Mouse (Mus musculus) liver, embryonic 14.5 days (tissue): ENCODE results near the gene Slc25a48. TPM values are rescaled to one million over a fixed set of nuclear protein-coding genes. Genes with fewer than 3 reads are reported as not detected.
A peak's percentile ranks its signal among the peaks of the same experiment; 100 is the strongest.

Experiments used
- ATAC-seq: fragments of 200-750 bp; cut with Nextera tagmentation; 2 replicates; pipeline ENCODE4 v1.8.0; 2017; ENCODE audit warnings: moderate number of reproducible peaks, mild to moderate bottlenecking, moderate library complexity; ENCODE audit not compliant: insufficient read depth
- DNase-seq, 3 experiments: peaks; one replicate each; pipeline ENCODE4 v3.0.0-alpha.2; 2012 to 2013; ENCODE audit warnings: low read depth in 3 of 3, low spot score in 3 of 3
- H3K27ac ChIP-seq: fragments of 300-500 bp; sonication (generic); 2 replicates; pipeline ENCODE4 v1.5.1; 2014; ENCODE audit warnings: moderate library complexity, mild to moderate bottlenecking, control low read depth, inconsistent platforms
- H3K27me3 ChIP-seq: fragments of 300-500 bp; sonication (generic); 2 replicates; pipeline ENCODE4 v1.6.1; 2014; ENCODE audit warnings: mild to moderate bottlenecking, low read length, moderate library complexity; ENCODE audit not compliant: control insufficient read depth, insufficient read depth
- H3K36me3 ChIP-seq: fragments of 300-500 bp; sonication (generic); replicated peaks from 2 replicates; pipeline ENCODE4 v1.6.1; 2014; ENCODE audit warnings: low read depth; ENCODE audit not compliant: control insufficient read depth, insufficient read depth
- H3K4me1 ChIP-seq, 2 experiments: fragments of 200-500 bp in 1 of 2; fragments of 300-500 bp in 1 of 2; sonication (generic) in 1 of 2; replicated peaks; 2 replicates each; pipeline ENCODE4 v1.6.1; 2012 to 2014; ENCODE audit warnings: antibody characterized with exemption in 1 of 2, inconsistent platforms in 1 of 2, low read length in 1 of 2; ENCODE audit not compliant: control insufficient read depth in 2 of 2, insufficient read depth in 2 of 2
- H3K4me2 ChIP-seq: fragments of 300-500 bp; sonication (generic); 2 replicates; pipeline ENCODE4 v1.6.1; 2014; ENCODE audit warnings: low read depth, mild to moderate bottlenecking, control low read depth, moderate library complexity
- H3K4me3 ChIP-seq, 2 experiments: fragments of 200-500 bp in 1 of 2; fragments of 300-500 bp in 1 of 2; sonication (generic) in 1 of 2; 2 replicates each; pipeline ENCODE4 v1.5.1; 2012 to 2014; ENCODE audit warnings: low read depth in 2 of 2, low read length in 2 of 2, mild to moderate bottlenecking in 2 of 2, control low read depth in 1 of 2, inconsistent platforms in 1 of 2, moderate library complexity in 1 of 2; ENCODE audit not compliant: insufficient read depth in 1 of 2
- H3K9ac ChIP-seq: fragments of 300-500 bp; sonication (generic); replicated peaks from 2 replicates; pipeline ENCODE4 v1.6.1; 2014; ENCODE audit warnings: mild to moderate bottlenecking, control low read depth, moderate library complexity
- H3K9me3 ChIP-seq: fragments of 300-500 bp; sonication (generic); 2 replicates; pipeline ENCODE4 v1.6.1; 2016; ENCODE audit warnings: low read length, mixed read lengths; ENCODE audit not compliant: control insufficient read depth
- CTCF ChIP-seq: IDR thresholded peaks from 2 replicates; pipeline ENCODE4 v1.5.1; 2016; ENCODE audit warnings: antibody characterized with exemption, low read depth, control low read depth
- EP300 ChIP-seq: IDR thresholded peaks from 2 replicates; pipeline ENCODE4 v1.6.1; 2016; ENCODE audit warnings: antibody characterized with exemption, low read depth
- WGBS: fragments of 180-500 bp; shearing (Covaris S2); extraction: QIAGEN DNeasy Blood & Tissue Kit; methylation state at CpG from one replicate; pipeline ENCODE4 v1.1.7; 2014; ENCODE audit not compliant: insufficient replicate concordance; 5-methylcytosine and 5-hydroxymethylcytosine counted together
- polyA plus RNA-seq, 2 experiments: library from polyadenylated mRNA; depleted of rRNA in 1 of 2; stranded (reverse) in 1 of 2; unstranded in 1 of 2; fragments of >200 nt; fragmentation: Nextera tagmentation in 1 of 2; extraction: Ambion mirVana in 1 of 2; gene quantifications; 2 replicates each; pipeline versions ENCODE4 v1.2.1 to v1.2.3; 2012 to 2014

The Slc25a48 gene
- polyA plus RNA-seq, 2 experiments = 0.63 to 0.67 TPM

GRCm38 (mm10) chr13:56426365-56426764 is 11.8 kb upstream of the Slc25a48 start, which contains the start of gene Gm3045:
Gene Gm3045, plus strand, starts transcription at chr13:56426594.
- 45% methylated on average over 4 of the region's 4 CpGs for WGBS
- H3K4me3 ChIP-seq = no peak within 1 kb of the TSS
- H3K27me3 ChIP-seq = no peaks in the 10 kb centered on the region; the same call in 1 of the 2 replicates
- H3K9me3 ChIP-seq = no peaks in the 10 kb centered on the region
- H3K36me3 ChIP-seq = no peaks in the 10 kb centered on the region
- no peak within 1 kb of the TSS for H3K4me2 ChIP-seq
- no peaks in the 10 kb centered on the region for H3K4me1 ChIP-seq
- DNase-seq = no peak
- no peak for TF ChIP-seq EP300
- no peak for TF ChIP-seq CTCF
- no peak within 1 kb of the TSS for H3K27ac ChIP-seq
- no peak for ATAC-seq
- no peak within 1 kb of the TSS for H3K9ac ChIP-seq

DNA sequence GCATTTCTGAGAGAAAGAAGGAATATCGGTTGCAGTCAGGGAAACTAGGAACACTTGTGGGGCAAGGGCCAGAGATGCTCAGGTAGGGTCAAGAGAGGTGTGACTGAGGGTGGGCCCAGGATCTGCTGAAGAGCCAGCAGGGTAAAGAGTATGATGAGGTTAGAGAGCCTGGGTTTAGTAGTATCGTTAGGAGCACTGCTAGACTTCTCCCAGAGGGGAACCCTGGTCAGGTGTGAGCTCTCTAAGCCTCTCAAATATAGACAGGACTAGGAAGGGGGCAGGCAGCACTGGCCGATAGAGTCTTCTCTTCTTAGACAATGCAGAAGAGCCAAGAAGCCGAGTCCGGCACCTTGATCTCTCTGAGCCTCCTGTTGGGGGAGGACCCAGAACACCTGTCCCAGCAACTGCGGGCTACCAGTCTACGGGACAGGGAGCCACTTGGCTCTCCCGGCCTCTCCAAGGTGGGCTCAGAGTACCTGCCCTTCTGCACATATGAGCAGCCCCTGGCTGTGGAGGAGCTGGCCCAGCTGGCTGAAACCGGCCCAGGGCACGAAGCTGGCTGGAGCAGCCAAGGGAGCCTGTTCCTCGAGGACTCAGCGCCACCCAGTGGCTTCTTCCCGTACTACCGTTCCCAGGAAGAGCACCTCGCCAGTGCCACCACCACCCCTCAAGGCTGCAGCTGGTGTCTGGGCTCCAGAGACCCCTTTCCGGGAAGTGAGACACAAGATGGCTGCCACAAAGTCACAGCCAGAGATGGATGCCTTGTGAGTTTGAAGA is 9.2 kb upstream of the Slc25a48 start:
- H3K4me2 ChIP-seq = no peak overlapping the region
- TF ChIP-seq CTCF = peak; percentile 79
- no peak for TF ChIP-seq EP300
- no peaks in the 10 kb centered on the region for H3K36me3 ChIP-seq
- H3K9me3 ChIP-seq = no peaks in the 10 kb centered on the region
- H3K27ac ChIP-seq = no peak overlapping the region
- no peaks in the 10 kb centered on the region; the same call in 1 of the 2 replicates for H3K27me3 ChIP-seq
- ATAC-seq (no peak), DNase-seq (no peak)
- WGBS = 30% methylated on average over 16 of the region's 16 CpGs
- H3K9ac ChIP-seq = no peak overlapping the region
- H3K4me1 ChIP-seq = no peaks in the 10 kb centered on the region
- no peak overlapping the region for H3K4me3 ChIP-seq

DNA sequence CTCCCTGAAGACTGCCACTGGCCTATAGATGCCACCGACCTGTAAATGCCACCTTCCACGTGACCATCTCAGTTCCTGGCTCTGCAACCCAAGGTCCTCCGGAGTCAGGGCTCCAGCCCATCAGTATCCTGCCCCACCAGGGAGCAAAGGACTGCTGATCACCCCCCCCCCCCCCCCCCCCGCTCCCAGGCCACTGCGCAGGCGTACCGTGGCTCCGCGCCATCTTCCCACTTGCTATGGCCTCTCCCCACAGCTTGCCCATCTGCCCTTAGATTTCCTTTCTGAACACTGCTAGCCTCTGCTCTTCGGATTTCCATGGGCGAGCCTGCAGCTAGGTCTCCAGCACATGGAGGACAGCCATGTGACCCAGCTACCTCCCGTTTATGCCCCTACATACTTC is 5.7 kb upstream of the Slc25a48 start:
- DNase-seq = no peak
- H3K27me3 ChIP-seq = no peaks in the 10 kb centered on the region; the same call in 1 of the 2 replicates
- whole genome bisulfite sequencing = 77% methylated on average over 11 of the region's 12 CpGs
- no peaks in the 10 kb centered on the region for H3K36me3 ChIP-seq
- H3K4me3 ChIP-seq = no peak overlapping the region
- H3K9me3 ChIP-seq = no peaks in the 10 kb centered on the region
- H3K4me2 ChIP-seq = no peak overlapping the region
- H3K4me1 ChIP-seq = no peaks in the 10 kb centered on the region
- H3K9ac ChIP-seq = no peak overlapping the region
- ATAC-seq = no peak
- no peak overlapping the region for H3K27ac ChIP-seq
- TF ChIP-seq EP300 (no peak), CTCF (no peak)

DNA sequence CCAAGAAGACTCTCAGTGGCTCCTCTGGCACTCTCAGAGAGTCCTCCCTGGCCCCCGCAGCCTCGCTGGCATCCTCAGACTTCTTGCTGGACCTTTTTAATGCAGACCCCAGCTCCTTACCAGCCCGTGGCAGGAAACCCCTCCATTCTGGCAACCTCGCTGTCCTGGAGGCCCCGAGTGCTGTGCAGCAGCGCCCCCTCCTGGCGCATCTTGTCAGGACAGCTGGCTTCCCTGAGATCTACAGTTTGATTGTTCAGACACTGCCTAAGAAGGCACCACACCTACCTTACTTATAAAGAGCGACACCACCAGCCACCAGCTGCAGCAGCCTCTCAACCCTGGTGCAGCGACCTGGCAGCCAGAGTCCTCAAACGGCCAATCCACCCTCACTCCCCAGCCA is 4.7 kb upstream of the Slc25a48 start:
- Histone ChIP-seq H3K27ac (no peak overlapping the region), H3K4me3 (no peak overlapping the region), H3K4me1 (no peaks in the 10 kb centered on the region), H3K4me2 (no peak overlapping the region), H3K36me3 (no peaks in the 10 kb centered on the region), H3K9me3 (no peaks in the 10 kb centered on the region), H3K27me3 (peaks cover 4% of the 10 kb centered on the region), H3K9ac (no peak overlapping the region)
- no peak for ATAC-seq
- no peak for DNase-seq
- no peak for TF ChIP-seq EP300
- TF ChIP-seq CTCF = peak; percentile 78
- 10% methylated on average over 10 of the region's 10 CpGs for WGBS

DNA sequence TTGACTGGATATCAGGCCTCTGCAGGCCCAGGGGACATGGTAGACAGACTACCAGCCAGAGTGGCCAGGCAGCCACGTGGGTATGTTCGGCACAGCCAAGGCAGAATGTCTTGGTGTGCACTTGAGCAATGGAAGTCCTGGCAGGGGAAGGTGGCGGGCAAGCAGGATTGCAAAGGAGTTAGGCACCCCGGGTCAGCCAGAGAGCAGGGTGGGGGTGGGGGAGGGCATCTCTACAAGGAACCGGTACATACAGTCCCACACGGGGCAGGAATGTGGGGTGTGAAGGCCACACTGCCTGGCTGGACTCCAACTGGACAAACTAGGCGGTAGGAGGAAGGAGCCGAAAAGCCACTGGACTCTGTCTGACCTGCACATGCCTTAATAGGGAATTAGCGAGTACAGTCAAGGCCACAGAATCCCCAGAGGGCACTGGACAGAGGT is 3.8 kb upstream of the Slc25a48 start:
- ATAC-seq (peak; percentile 35; the same call in 1 of the 2 replicates), DNase-seq (no peak)
- Histone ChIP-seq H3K36me3 (no peaks in the 10 kb centered on the region), H3K9me3 (no peaks in the 10 kb centered on the region), H3K4me2 (no peak overlapping the region), H3K27ac (no peak overlapping the region), H3K27me3 (peaks cover 8% of the 10 kb centered on the region), H3K4me1 (no peaks in the 10 kb centered on the region), H3K9ac (no peak overlapping the region), H3K4me3 (no peak overlapping the region)
- 59% methylated on average over 9 of the region's 9 CpGs for WGBS
- TF ChIP-seq EP300 (no peak), CTCF (no peak)
